ENCODE assay signal across 20 mouse cellular contexts in the genomic region with DNA sequence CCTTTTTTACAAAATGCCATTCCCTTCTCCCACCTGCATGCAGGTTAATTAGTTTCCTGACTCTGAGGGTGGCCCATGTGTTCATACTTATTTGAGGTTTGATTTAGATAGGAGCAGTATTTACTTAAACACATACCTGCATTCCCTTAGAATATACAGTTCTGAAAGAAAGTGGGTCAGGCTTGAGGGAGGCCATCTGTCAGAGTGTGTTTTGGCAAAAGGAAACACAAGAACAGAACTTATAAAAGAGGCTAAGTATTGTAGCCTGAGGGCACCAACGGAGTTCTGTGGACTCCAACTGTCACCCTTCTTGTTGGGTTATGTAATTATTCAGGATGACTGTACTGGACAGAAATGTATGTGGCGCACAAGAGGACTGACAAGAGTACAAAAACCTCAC.
A peak's percentile ranks its signal among the peaks of the same experiment; 100 is the strongest.
DNase-seq lines count a peak whose midpoint lies in the region; ATAC-seq and TF ChIP-seq lines count a peak whose summit lies in the region.
"Had no signal": no experiment of that assay in that cellular context is flagged by ENCODE, and none has a peak within 500 bp of the region (broad histone marks: within the 10 kb centered on the region; RNA-seq: fewer than 3 reads in every experiment).

No protein-coding gene starts in this region.

- no peak for TF ChIP-seq EP300 in stomach, postnatal 0 days (optimal IDR thresholded peaks at IDR 0.05)

- no peaks in the 10 kb centered on the region for H3K4me1 ChIP-seq in midbrain, embryonic 16.5 days (ENCODE audit: control insufficient read depth, insufficient read depth, low read length)
- H3K4me1 ChIP-seq in midbrain, embryonic 15.5 days, result no peaks in the 10 kb centered on the region
- H3K4me1 ChIP-seq in stomach, postnatal 0 days (replicated peaks; ENCODE audit: control insufficient read depth, insufficient read depth), result no peaks in the 10 kb centered on the region
- H3K4me1 ChIP-seq: embryonic facial prominence, embryonic 12.5 days; forebrain, embryonic 15.5 days; limb, embryonic 12.5 days; liver, embryonic 12.5 days; megakaryocyte, embryonic 14.5 days had no signal

- no peaks in the 10 kb centered on the region for H3K36me3 ChIP-seq in midbrain, embryonic 16.5 days (ENCODE audit: control insufficient read depth, insufficient read depth, low read length)
- H3K36me3 ChIP-seq in midbrain, embryonic 15.5 days (replicated peaks), result no peaks in the 10 kb centered on the region
- H3K36me3 ChIP-seq in stomach, postnatal 0 days (ENCODE audit: control insufficient read depth, insufficient read depth, low read length), result no peaks in the 10 kb centered on the region
- H3K36me3 ChIP-seq: embryonic facial prominence, embryonic 12.5 days; forebrain, embryonic 15.5 days; G1E; hindbrain, embryonic 13.5 days; limb, embryonic 12.5 days; liver, embryonic 12.5 days had no signal

- H3K4me3 ChIP-seq in midbrain, embryonic 16.5 days (ENCODE audit: low read depth, low read length), result no peak overlapping the region
- H3K4me3 ChIP-seq in midbrain, embryonic 15.5 days, result no peak overlapping the region
- H3K4me3 ChIP-seq in stomach, postnatal 0 days (ENCODE audit: low read depth, low read length), result no peak overlapping the region
- H3K4me3 ChIP-seq: embryonic facial prominence, embryonic 12.5 days; forebrain, embryonic 15.5 days; hindbrain, embryonic 13.5 days; limb, embryonic 12.5 days; liver, embryonic 12.5 days; megakaryocyte, embryonic 14.5 days had no signal

- no peaks in the 10 kb centered on the region for H3K27me3 ChIP-seq in midbrain, embryonic 16.5 days (ENCODE audit: control insufficient read depth, insufficient read depth, low read depth, low read length)
- no peaks in the 10 kb centered on the region for H3K27me3 ChIP-seq in midbrain, embryonic 15.5 days (replicated peaks)
- H3K27me3 ChIP-seq in stomach, postnatal 0 days (ENCODE audit: control insufficient read depth, insufficient read depth, low read length), result no peaks in the 10 kb centered on the region
- H3K27me3 ChIP-seq: embryonic facial prominence, embryonic 12.5 days; forebrain, embryonic 15.5 days; hindbrain, embryonic 13.5 days; liver, embryonic 12.5 days; megakaryocyte, embryonic 14.5 days had no signal

- no peaks in the 10 kb centered on the region for H3K9me3 ChIP-seq in midbrain, embryonic 16.5 days (replicated peaks; ENCODE audit: control insufficient read depth, low read length, poor library complexity, severe bottlenecking)
- no peaks in the 10 kb centered on the region for H3K9me3 ChIP-seq in midbrain, embryonic 15.5 days
- H3K9me3 ChIP-seq in stomach, postnatal 0 days (ENCODE audit: control insufficient read depth, low read length), result no peaks in the 10 kb centered on the region
- H3K9me3 ChIP-seq: embryonic facial prominence, embryonic 12.5 days; forebrain, embryonic 15.5 days; G1E; hindbrain, embryonic 13.5 days; limb, embryonic 12.5 days; liver, embryonic 12.5 days had no signal

- ATAC-seq in frontal cortex, adult (ENCODE audit: low TSS enrichment), result peak; percentile 90
- ATAC-seq in midbrain, embryonic 16.5 days, result peak; percentile 17; the same call in 1 of the 2 replicates
- ATAC-seq in midbrain, embryonic 15.5 days (replicated peaks), result no peak
- peak; percentile 32; the same call in 1 of the 2 replicates for ATAC-seq in stomach, postnatal 0 days (ENCODE audit: low FRiP score, low TSS enrichment)
- ATAC-seq: forebrain, embryonic 15.5 days; liver, embryonic 12.5 days; lung, postnatal 0 days had no signal

- no peak overlapping the region for H3K27ac ChIP-seq in midbrain, embryonic 16.5 days (ENCODE audit: low read length)
- H3K27ac ChIP-seq in midbrain, embryonic 15.5 days, result no peak overlapping the region
- no peak overlapping the region for H3K27ac ChIP-seq in stomach, postnatal 0 days (replicated peaks)
- H3K27ac ChIP-seq: embryonic facial prominence, embryonic 12.5 days; forebrain, embryonic 15.5 days; hindbrain, embryonic 13.5 days; limb, embryonic 12.5 days; liver, embryonic 12.5 days had no signal

- TF ChIP-seq CTCF in stomach, postnatal 0 days (IDR thresholded peaks at IDR 0.05; ENCODE audit: low read depth), result no peak

- H3K9ac ChIP-seq in midbrain, embryonic 16.5 days (ENCODE audit: low read depth, low read length), result no peak overlapping the region
- H3K9ac ChIP-seq in midbrain, embryonic 15.5 days, result no peak overlapping the region
- no peak overlapping the region for H3K9ac ChIP-seq in stomach, postnatal 0 days (ENCODE audit: low read length)
- H3K9ac ChIP-seq: embryonic facial prominence, embryonic 12.5 days; forebrain, embryonic 15.5 days; hindbrain, embryonic 13.5 days; limb, embryonic 12.5 days; liver, embryonic 12.5 days had no signal

- H3K4me2 ChIP-seq in midbrain, embryonic 16.5 days (ENCODE audit: low read length), result no peak overlapping the region
- H3K4me2 ChIP-seq in midbrain, embryonic 15.5 days, result no peak overlapping the region
- H3K4me2 ChIP-seq in stomach, postnatal 0 days (replicated peaks; ENCODE audit: low read depth), result no peak overlapping the region
- H3K4me2 ChIP-seq: embryonic facial prominence, embryonic 12.5 days; forebrain, embryonic 15.5 days; heart, embryonic 11.5 days; hindbrain, embryonic 13.5 days; limb, embryonic 12.5 days; liver, embryonic 12.5 days had no signal

- 76% methylated on average over 2 of the region's 2 CpGs for WGBS in midbrain, embryonic 16.5 days
- 65% methylated on average over 2 of the region's 2 CpGs for WGBS in midbrain, embryonic 15.5 days
- 26% methylated on average over 2 of the region's 2 CpGs for whole genome bisulfite sequencing in stomach, postnatal 0 days

- DNase-seq in frontal cortex, postnatal 14 days (ENCODE audit: low spot score in 2 of 2), result no peak
- peak; percentile 57 for DNase-seq in cerebellum, adult 9-10 months
- peak; percentile 14 for DNase-seq in stomach, postnatal 0 days (ENCODE audit: low spot score)
- no peak for DNase-seq in urinary bladder, postnatal 25 days (ENCODE audit: low spot score)
- DNase-seq in urinary bladder, adult 2 months (ENCODE audit: low spot score), result no peak
- DNase-seq: adrenal gland, postnatal 25 days; heart, postnatal 14 days; kidney, postnatal 4 days had no signal

Comparison
In these comparisons a context has a peak if more than half of its experiments do, and no peak if none do; other contexts are left out.
1. DNase-seq: peak in cerebellum, adult 9-10 months (single experiment) and stomach, postnatal 0 days (single experiment); none in frontal cortex, postnatal 14 days (0 of 2), urinary bladder, postnatal 25 days (single experiment) and urinary bladder, adult 2 months (single experiment).